ENCODE assay signal across 10 mouse cellular contexts in the genomic region with DNA sequence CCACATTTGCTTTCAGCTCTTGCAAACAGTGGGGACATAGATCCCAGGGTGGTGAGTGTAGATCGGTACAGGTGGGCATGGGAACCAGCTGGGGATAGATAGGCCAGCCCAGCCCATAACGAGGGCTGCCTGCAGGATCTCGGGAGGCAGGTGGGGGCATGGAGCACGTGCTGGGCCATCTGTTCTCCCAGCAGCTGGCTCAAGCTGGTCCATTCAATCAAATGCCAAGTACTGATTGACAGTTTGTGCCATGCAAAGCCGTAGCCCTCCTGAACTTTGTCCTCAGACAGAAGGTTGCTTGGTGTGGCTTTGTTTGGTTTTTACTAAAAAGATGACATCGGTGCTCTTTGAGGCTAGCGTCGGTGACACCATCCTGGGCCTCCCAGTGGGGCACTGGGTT. TPM values are rescaled to one million over a fixed set of nuclear protein-coding genes. Genes with fewer than 3 reads are reported as not detected.
A peak's percentile ranks its signal among the peaks of the same experiment; 100 is the strongest.
DNase-seq lines count a peak whose midpoint lies in the region; ATAC-seq lines count a peak whose summit lies in the region.
"Had no signal": no experiment of that assay in that cellular context is flagged by ENCODE, and none has a peak within 500 bp of the region (broad histone marks: within the 10 kb centered on the region; RNA-seq: fewer than 3 reads in every experiment).

No protein-coding gene starts in this region.

- no peak overlapping the region for H3K4me2 ChIP-seq in midbrain, embryonic 11.5 days
- H3K4me2 ChIP-seq in forebrain, embryonic 15.5 days (replicated peaks) = peak overlapping the region; percentile 77
- peak overlapping the region; percentile 65 for H3K4me2 ChIP-seq in hindbrain, embryonic 15.5 days
- peak overlapping the region; percentile 78 for H3K4me2 ChIP-seq in neural tube, embryonic 14.5 days (ENCODE audit: low read depth, low read length)
- H3K4me2 ChIP-seq: limb, embryonic 15.5 days had no signal

- intact Hi-C loops in left cerebral cortex, postnatal 4 days (cut with DNase I) = loop anchor here (10.0 kb wide), 1 partner anchor 421 kb away; no protein-coding TSS in a partner anchor

- no peaks in the 10 kb centered on the region for H3K36me3 ChIP-seq in midbrain, embryonic 11.5 days (ENCODE audit: control insufficient read depth, insufficient read depth, low read length)
- H3K36me3 ChIP-seq in midbrain, embryonic 10.5 days = no peaks in the 10 kb centered on the region
- no peaks in the 10 kb centered on the region for H3K36me3 ChIP-seq in forebrain, embryonic 15.5 days
- no peaks in the 10 kb centered on the region for H3K36me3 ChIP-seq in hindbrain, embryonic 15.5 days
- no peaks in the 10 kb centered on the region for H3K36me3 ChIP-seq in neural tube, embryonic 14.5 days (ENCODE audit: control insufficient read depth, insufficient read depth, low read length)
- H3K36me3 ChIP-seq: limb, embryonic 15.5 days had no signal

- H3K9me3 ChIP-seq in midbrain, embryonic 11.5 days (ENCODE audit: control insufficient read depth, low read length) = no peaks in the 10 kb centered on the region
- no peaks in the 10 kb centered on the region for H3K9me3 ChIP-seq in midbrain, embryonic 10.5 days (replicated peaks)
- no peaks in the 10 kb centered on the region for H3K9me3 ChIP-seq in forebrain, embryonic 15.5 days
- no peaks in the 10 kb centered on the region for H3K9me3 ChIP-seq in hindbrain, embryonic 15.5 days
- no peaks in the 10 kb centered on the region for H3K9me3 ChIP-seq in neural tube, embryonic 14.5 days (ENCODE audit: control insufficient read depth, low read length)
- H3K9me3 ChIP-seq: limb, embryonic 15.5 days had no signal

- no peak overlapping the region for H3K4me3 ChIP-seq in midbrain, embryonic 11.5 days (ENCODE audit: low read depth, low read length)
- no peak overlapping the region for H3K4me3 ChIP-seq in midbrain, embryonic 10.5 days
- peak overlapping the region; percentile 89 for H3K4me3 ChIP-seq in forebrain, embryonic 15.5 days
- peak overlapping the region; percentile 58 for H3K4me3 ChIP-seq in hindbrain, embryonic 15.5 days
- no peak overlapping the region for H3K4me3 ChIP-seq in neural tube, embryonic 14.5 days (ENCODE audit: low read depth, low read length)
- H3K4me3 ChIP-seq: limb, embryonic 15.5 days had no signal

- no peak for ATAC-seq in midbrain, embryonic 11.5 days (ENCODE audit: low FRiP score)
- no peak for ATAC-seq in forebrain, embryonic 15.5 days (replicated peaks)
- ATAC-seq in hindbrain, embryonic 15.5 days (ENCODE audit: low FRiP score, low read depth) = no peak
- ATAC-seq in neural tube, embryonic 14.5 days (ENCODE audit: low read depth) = no peak
- ATAC-seq in erythroblast, adult 5-6 weeks (replicated peaks; ENCODE audit: low FRiP score, poor library complexity, severe bottlenecking) = no peak
- ATAC-seq: intestine, postnatal 0 days had no signal

- peaks cover 13% of the 10 kb centered on the region for H3K4me1 ChIP-seq in midbrain, embryonic 11.5 days (ENCODE audit: control insufficient read depth, insufficient read depth, low read length)
- H3K4me1 ChIP-seq in midbrain, embryonic 10.5 days = peaks cover 50% of the 10 kb centered on the region
- H3K4me1 ChIP-seq in forebrain, embryonic 15.5 days = peaks cover 37% of the 10 kb centered on the region
- H3K4me1 ChIP-seq in hindbrain, embryonic 15.5 days (replicated peaks) = peaks cover 58% of the 10 kb centered on the region
- peaks cover 29% of the 10 kb centered on the region for H3K4me1 ChIP-seq in neural tube, embryonic 14.5 days (ENCODE audit: control insufficient read depth, insufficient read depth, low read length)

- WGBS in midbrain, embryonic 11.5 days = 78% methylated on average over 8 of the region's 8 CpGs
- WGBS in midbrain, embryonic 10.5 days = 77% methylated on average over 8 of the region's 8 CpGs
- WGBS in forebrain, embryonic 15.5 days = 37% methylated on average over 8 of the region's 8 CpGs
- 39% methylated on average over 8 of the region's 8 CpGs for WGBS in hindbrain, embryonic 15.5 days
- 38% methylated on average over 8 of the region's 8 CpGs for WGBS in neural tube, embryonic 14.5 days

- no peaks in the 10 kb centered on the region for H3K27me3 ChIP-seq in midbrain, embryonic 11.5 days (ENCODE audit: control insufficient read depth, insufficient read depth, low read length)
- peaks cover 36% of the 10 kb centered on the region for H3K27me3 ChIP-seq in midbrain, embryonic 10.5 days (ENCODE audit: low read depth, poor library complexity, severe bottlenecking)
- H3K27me3 ChIP-seq in forebrain, embryonic 15.5 days = no peaks in the 10 kb centered on the region
- no peaks in the 10 kb centered on the region for H3K27me3 ChIP-seq in hindbrain, embryonic 15.5 days
- no peaks in the 10 kb centered on the region for H3K27me3 ChIP-seq in neural tube, embryonic 14.5 days (ENCODE audit: control insufficient read depth, insufficient read depth, low read length)

- peak; percentile 47 for DNase-seq in midbrain, embryonic 11.5 days (ENCODE audit: low spot score, missing footprints)
- DNase-seq in midbrain, embryonic 10.5 days (ENCODE audit: low spot score) = no peak
- DNase-seq in left cerebral cortex, postnatal 4 days = no peak
- DNase-seq: spleen, adult 18-20 months had no signal

- no peak overlapping the region for H3K27ac ChIP-seq in midbrain, embryonic 11.5 days (ENCODE audit: low read depth, low read length)
- no peak overlapping the region for H3K27ac ChIP-seq in midbrain, embryonic 10.5 days (replicated peaks)
- H3K27ac ChIP-seq in forebrain, embryonic 15.5 days (replicated peaks) = no peak overlapping the region
- H3K27ac ChIP-seq in hindbrain, embryonic 15.5 days (replicated peaks) = no peak overlapping the region
- no peak overlapping the region for H3K27ac ChIP-seq in neural tube, embryonic 14.5 days (ENCODE audit: low read depth, low read length)
- H3K27ac ChIP-seq: limb, embryonic 15.5 days had no signal

- H3K9ac ChIP-seq in midbrain, embryonic 11.5 days (ENCODE audit: low read length) = no peak overlapping the region
- H3K9ac ChIP-seq in forebrain, embryonic 15.5 days (replicated peaks) = no peak overlapping the region
- H3K9ac ChIP-seq in hindbrain, embryonic 15.5 days = 0 out of 2 replicates have a peak overlapping the region, but pooled peaks have one; percentile 0
- H3K9ac ChIP-seq in neural tube, embryonic 14.5 days (replicated peaks; ENCODE audit: low read depth, low read length) = no peak overlapping the region
- H3K9ac ChIP-seq: limb, embryonic 15.5 days had no signal

RNA-seq across cellular contexts. Expression of gene Olfm1, which starts 2.9 kb away (rescaled TPM):
- polyA plus RNA-seq in midbrain, embryonic 11.5 days (2014; fragmentation: Nextera tagmentation; extraction: Ambion mirVana) = 60.7 and 68.6 TPM in 2 replicates
- 27.8 and 42.4 TPM in 2 replicates for polyA plus RNA-seq in midbrain, embryonic 10.5 days (2016; fragmentation: Nextera tagmentation; extraction: Ambion mirVana)
- polyA plus RNA-seq in forebrain, embryonic 15.5 days (2015; fragmentation: Nextera tagmentation; extraction: Ambion mirVana) = 225 and 234 TPM in 2 replicates
- 343 and 372 TPM in 2 replicates for polyA plus RNA-seq in hindbrain, embryonic 15.5 days (2015; fragmentation: Nextera tagmentation; extraction: Ambion mirVana)
- polyA plus RNA-seq in neural tube, embryonic 14.5 days (2014; fragmentation: Nextera tagmentation; extraction: Ambion mirVana) = 356 and 369 TPM in 2 replicates
- total RNA-seq in erythroblast, adult 5-6 weeks (2015; ENCODE audit: low replicate concordance) = 6.5 and 7.5 TPM in 2 replicates
- 2.0 and 4.7 TPM in 2 replicates for total RNA-seq in erythroblast, adult 5-6 weeks (2017; ENCODE audit: low replicate concordance)
- 100 to 1,000 TPM; 417 to 489 TPM for total RNA-seq in left cerebral cortex, postnatal 4 days (2021)

Comparison
In these comparisons a context has a peak if more than half of its experiments do, and no peak if none do; other contexts are left out.
1. H3K4me3 ChIP-seq: peak in forebrain, embryonic 15.5 days (single experiment) and hindbrain, embryonic 15.5 days (single experiment); none in midbrain, embryonic 11.5 days (single experiment), midbrain, embryonic 10.5 days (single experiment) and neural tube, embryonic 14.5 days (single experiment).